In genomic region chr5:117313909-117314308, GRCm38 (mm10) we compare ENCODE assay signal across 8 mouse cellular contexts. TPM values are rescaled to one million over a fixed set of nuclear protein-coding genes. Genes with fewer than 3 reads are reported as not detected.
A peak's percentile ranks its signal among the peaks of the same experiment; 100 is the strongest.
DNase-seq lines count a peak whose midpoint lies in the region; ATAC-seq and TF ChIP-seq lines count a peak whose summit lies in the region.

No protein-coding gene starts in this region.

- no peak for ATAC-seq in heart, embryonic 11.5 days (replicated peaks; ENCODE audit: insufficient number of reproducible peaks, low FRiP score, low TSS enrichment)
- ATAC-seq in hindbrain, embryonic 12.5 days (ENCODE audit: low FRiP score), result no peak
- ATAC-seq in liver, postnatal 0 days, result no peak

- no peak overlapping the region for H3K9ac ChIP-seq in heart, embryonic 11.5 days (ENCODE audit: low read depth, low read length)
- no peak overlapping the region for H3K9ac ChIP-seq in hindbrain, embryonic 12.5 days
- H3K9ac ChIP-seq in liver, postnatal 0 days (replicated peaks), result no peak overlapping the region

- no peak for DNase-seq in heart, postnatal 10 days
- peak; percentile 22 for DNase-seq in Muller cell, postnatal 12 days (ENCODE audit: inconsistent ontology term)
- DNase-seq in liver, postnatal 0 days, result no peak
- DNase-seq in cerebellum, postnatal 4 days (ENCODE audit: low spot score in 2 of 2), result no peak
- DNase-seq in cerebellum, postnatal 14 days, result no peak
- DNase-seq in urinary bladder, postnatal 10 days (ENCODE audit: low spot score), result no peak

- H3K27me3 ChIP-seq in heart, embryonic 11.5 days (ENCODE audit: control insufficient read depth, insufficient read depth, low read length), result no peaks in the 10 kb centered on the region; the same call in 1 of the 2 replicates
- H3K27me3 ChIP-seq in hindbrain, embryonic 12.5 days, result peaks cover 19% of the 10 kb centered on the region
- peaks cover 9% of the 10 kb centered on the region; the same call in 1 of the 2 replicates for H3K27me3 ChIP-seq in liver, postnatal 0 days (ENCODE audit: insufficient read depth, low read length)

- H3K36me3 ChIP-seq in heart, embryonic 11.5 days (ENCODE audit: control insufficient read depth, insufficient read depth, low read length), result no peaks in the 10 kb centered on the region
- H3K36me3 ChIP-seq in hindbrain, embryonic 12.5 days, result no peaks in the 10 kb centered on the region
- no peaks in the 10 kb centered on the region for H3K36me3 ChIP-seq in liver, postnatal 0 days (replicated peaks; ENCODE audit: insufficient read depth, low read length)

- 26% methylated on average over 10 of the region's 10 CpGs for WGBS in heart, embryonic 11.5 days (ENCODE audit: insufficient replicate concordance)
- 33% methylated on average over 10 of the region's 10 CpGs for WGBS in hindbrain, embryonic 12.5 days
- WGBS in liver, postnatal 0 days (ENCODE audit: insufficient replicate concordance), result 39% methylated on average over 10 of the region's 10 CpGs

- TF ChIP-seq EP300 in liver, postnatal 0 days (IDR thresholded peaks at IDR 0.05; ENCODE audit: low read depth), result no peak

- H3K27ac ChIP-seq in heart, embryonic 11.5 days (ENCODE audit: low read depth, low read length), result no peak overlapping the region
- no peak overlapping the region for H3K27ac ChIP-seq in hindbrain, embryonic 12.5 days
- H3K27ac ChIP-seq in liver, postnatal 0 days (ENCODE audit: low read depth), result no peak overlapping the region

- no peaks in the 10 kb centered on the region for H3K9me3 ChIP-seq in heart, embryonic 11.5 days (replicated peaks; ENCODE audit: control insufficient read depth, low read length)
- no peaks in the 10 kb centered on the region for H3K9me3 ChIP-seq in hindbrain, embryonic 12.5 days (replicated peaks)
- H3K9me3 ChIP-seq in liver, postnatal 0 days (ENCODE audit: low read length), result no peaks in the 10 kb centered on the region

- H3K4me2 ChIP-seq in heart, embryonic 11.5 days, result peak overlapping the region; percentile 62
- H3K4me2 ChIP-seq in hindbrain, embryonic 12.5 days (replicated peaks), result peak overlapping the region; percentile 35
- H3K4me2 ChIP-seq in liver, postnatal 0 days (ENCODE audit: low read depth, low read length), result peak overlapping the region; percentile 59

- H3K4me3 ChIP-seq in heart, embryonic 11.5 days (ENCODE audit: low read depth, low read length), result peak overlapping the region; percentile 31
- no peak overlapping the region for H3K4me3 ChIP-seq in hindbrain, embryonic 12.5 days
- H3K4me3 ChIP-seq in liver, postnatal 0 days (ENCODE audit: low read depth, low read length), result peak overlapping the region; percentile 21; the same call in 1 of the 2 replicates

- intact Hi-C loops in heart, postnatal 10 days (cut with DNase I), result loop anchor here (2.0 kb wide), 1 partner anchor 179 kb away; no protein-coding TSS in a partner anchor

- no peak for TF ChIP-seq CTCF in liver, postnatal 0 days (IDR thresholded peaks at IDR 0.05; ENCODE audit: low read depth)

- H3K4me1 ChIP-seq in heart, embryonic 11.5 days (ENCODE audit: control insufficient read depth, insufficient read depth, low read length), result peaks cover 11% of the 10 kb centered on the region
- peaks cover 12% of the 10 kb centered on the region for H3K4me1 ChIP-seq in hindbrain, embryonic 12.5 days
- H3K4me1 ChIP-seq in liver, postnatal 0 days (ENCODE audit: insufficient read depth), result peaks cover 3% of the 10 kb centered on the region

RNA-seq across cellular contexts. Expression of gene Vsig10, which starts 5.0 kb away (rescaled TPM):
- 4.4 and 4.7 TPM in 2 replicates for polyA plus RNA-seq in heart, embryonic 11.5 days (2014; fragmentation: Nextera tagmentation; extraction: Ambion mirVana)
- 10 to 100 TPM; 12.8 to 17.4 TPM for total RNA-seq in heart, postnatal 10 days (2021)
- 3.7 and 4.1 TPM in 2 replicates for polyA plus RNA-seq in hindbrain, embryonic 12.5 days (2016; fragmentation: Nextera tagmentation; extraction: Ambion mirVana)
- polyA plus RNA-seq in liver, postnatal 0 days (2015; fragmentation: Nextera tagmentation; extraction: Ambion mirVana), result 2.1 and 2.9 TPM in 2 replicates

RNA-seq across cellular contexts. Expression of gene Pebp1, which starts 26.5 kb away (rescaled TPM):
- 571 and 603 TPM in 2 replicates for polyA plus RNA-seq in heart, embryonic 11.5 days (2014; fragmentation: Nextera tagmentation; extraction: Ambion mirVana)
- total RNA-seq in heart, postnatal 10 days (2021), result 100 to 1,000 TPM; 430 to 431 TPM
- 793 and 794 TPM in 2 replicates for polyA plus RNA-seq in hindbrain, embryonic 12.5 days (2016; fragmentation: Nextera tagmentation; extraction: Ambion mirVana)
- polyA plus RNA-seq in liver, postnatal 0 days (2015; fragmentation: Nextera tagmentation; extraction: Ambion mirVana), result 120 and 129 TPM in 2 replicates

RNA-seq across cellular contexts. Expression of gene Wsb2, which starts 43.2 kb away (rescaled TPM):
- polyA plus RNA-seq in heart, embryonic 11.5 days (2014; fragmentation: Nextera tagmentation; extraction: Ambion mirVana), result 77.0 and 88.9 TPM in 2 replicates
- 100 to 1,000 TPM; 108 to 118 TPM for total RNA-seq in heart, postnatal 10 days (2021)
- polyA plus RNA-seq in hindbrain, embryonic 12.5 days (2016; fragmentation: Nextera tagmentation; extraction: Ambion mirVana), result 127 and 132 TPM in 2 replicates
- 31.7 and 32.3 TPM in 2 replicates for polyA plus RNA-seq in liver, postnatal 0 days (2015; fragmentation: Nextera tagmentation; extraction: Ambion mirVana)
